Mouse (Mus musculus) urinary bladder, postnatal 14 days (tissue): ENCODE measurements around the gene Ccdc121.
"Not testable (repeated sequence)": the region's sequence is repeated elsewhere in the genome, so short reads cannot be mapped to it uniquely, and the experiment has no call there.

Experiments used
- DNase-seq: peaks from one replicate; pipeline ENCODE4 v3.0.0; 2021; ENCODE audit warnings: low spot score

The Ccdc121 gene

GRCm38 (mm10) chr1:181512430-181513129 lies 1.3 kb upstream of the Ccdc121 start:
- DNase-seq: no peak

- not testable (repeated sequence) for DNase-seq
Observed at GRCm38 (mm10) chr1:181510855-181511254, 396 bp downstream of the Ccdc121 start.

GRCm38 (mm10) chr1:181505367-181505766 lies 5.9 kb downstream of the Ccdc121 start:
- DNase-seq: no peak

- DNase-seq: no peak
Observed at GRCm38 (mm10) chr1:181503471-181503870, 7.8 kb downstream of the Ccdc121 start.

- no peak for DNase-seq
Observed at GRCm38 (mm10) chr1:181484696-181485095, 26.6 kb downstream of the Ccdc121 start.

GRCm38 (mm10) chr1:181476557-181476956 lies 34.7 kb downstream of the Ccdc121 start:
- DNase-seq: no peak

GRCm38 (mm10) chr1:181476141-181476540 lies 35.1 kb downstream of the Ccdc121 start:
- no peak for DNase-seq

GRCm38 (mm10) chr1:181469415-181469814 lies 41.8 kb downstream of the Ccdc121 start:
- DNase-seq: no peak

- DNase-seq: no peak
Observed at GRCm38 (mm10) chr1:181467321-181467670, 44.0 kb downstream of the Ccdc121 start.

GRCm38 (mm10) chr1:181466601-181467320 lies 44.5 kb downstream of the Ccdc121 start:
- DNase-seq: peak; percentile 7

GRCm38 (mm10) chr1:181466040-181466439 lies 45.2 kb downstream of the Ccdc121 start:
- DNase-seq: no peak

GRCm38 (mm10) chr1:181465027-181465426 lies 46.2 kb downstream of the Ccdc121 start:
- peak; percentile 25 for DNase-seq

- DNase-seq: no peak
Observed at GRCm38 (mm10) chr1:181462906-181463179, 48.4 kb downstream of the Ccdc121 start.

GRCm38 (mm10) chr1:181462051-181462905 lies 49.0 kb downstream of the Ccdc121 start:
- DNase-seq: no peak

- no peak for DNase-seq
Observed at GRCm38 (mm10) chr1:181461484-181461883, 49.8 kb downstream of the Ccdc121 start.

GRCm38 (mm10) chr1:181460283-181460682 lies 51.0 kb downstream of the Ccdc121 start:
- DNase-seq: no peak
